Mouse (Mus musculus): ENCODE results near the gene Haus7.
"Not testable (repeated sequence)": the region's sequence is repeated elsewhere in the genome, so short reads cannot be mapped to it uniquely, and the experiment has no call there.

Haus7 gene

GRCm38 (mm10) chrX:73465483-73466186 lies 6.8 kb upstream of the Haus7 start:
- peak; percentile 98 for DNase-seq

GRCm38 (mm10) chrX:73460792-73461191 lies 1.9 kb upstream of the Haus7 start:
- DNase-seq: peak; percentile 82

- peak; percentile 83 for DNase-seq
These were observed 6.9 kb downstream of the Haus7 start for GRCm38 (mm10) chrX:73451949-73452348.

- no peak for DNase-seq
These were observed 17.4 kb downstream of the Haus7 start for GRCm38 (mm10) chrX:73441428-73441827.

GRCm38 (mm10) chrX:73435252-73435651 lies 23.6 kb downstream of the Haus7 start, which contains the start of gene Trex2:
Trex2 (minus strand) TSS chrX:73435344.
- DNase-seq: no peak

GRCm38 (mm10) chrX:73432850-73433249 lies 26.0 kb downstream of the Haus7 start:
- DNase-seq: no peak

GRCm38 (mm10) chrX:73430036-73430435 lies 28.8 kb downstream of the Haus7 start:
- no peak for DNase-seq

GRCm38 (mm10) chrX:73412767-73413166 lies 46.1 kb downstream of the Haus7 start:
- DNase-seq: no peak

- no peak for DNase-seq
These were observed 47.8 kb downstream of the Haus7 start, which contains the start of gene Zfp92 for GRCm38 (mm10) chrX:73410880-73411517. Zfp92 (plus strand) TSS chrX:73411096.

GRCm38 (mm10) chrX:73401616-73402015 lies 57.2 kb downstream of the Haus7 start:
- no peak for DNase-seq

- no peak for DNase-seq
These were observed 57.9 kb downstream of the Haus7 start for GRCm38 (mm10) chrX:73400951-73401350.

- DNase-seq: not testable (repeated sequence)
These were observed 60.2 kb downstream of the Haus7 start, which contains the start of gene Gm18336 for GRCm38 (mm10) chrX:73398636-73399035. Gm18336 (minus strand) TSS chrX:73398736.

GRCm38 (mm10) chrX:73396446-73396845 lies 62.4 kb downstream of the Haus7 start:
- DNase-seq: no peak

- no peak for DNase-seq
These were observed 67.4 kb downstream of the Haus7 start for GRCm38 (mm10) chrX:73391481-73391880.
